Mouse (Mus musculus) ES-E14 (cell line): ENCODE results near the gene Eif2b2. TPM values are rescaled to one million over a fixed set of nuclear protein-coding genes. Genes with fewer than 3 reads are reported as not detected.
A peak's percentile ranks its signal among the peaks of the same experiment; 100 is the strongest.

ENCODE experiments used
- DNase-seq: peaks from one replicate; pipeline ENCODE4 v3.0.0-alpha.2; 2013; ENCODE audit warnings: low read depth, low spot score
- H3K27ac ChIP-seq: 2 replicates; pipeline ENCODE4 v1.5.1; 2012; ENCODE audit warnings: low read depth, mild to moderate bottlenecking, low read length, moderate library complexity, mixed read lengths; ENCODE audit not compliant: poor library complexity, insufficient read depth, severe bottlenecking
- H3K36me3 ChIP-seq: 2 replicates; pipeline ENCODE4 v1.6.1; 2012; ENCODE audit warnings: mild to moderate bottlenecking, low read length, moderate library complexity, mixed read lengths; ENCODE audit not compliant: control insufficient read depth, poor library complexity, insufficient read depth, severe bottlenecking
- H3K4me1 ChIP-seq, 2 experiments: fragments of 150-350 bp in 1 of 2; sonication (generic) in 1 of 2; 2 replicates each; pipeline ENCODE4 v1.6.1; 2012; ENCODE audit warnings: low read length in 2 of 2, mild to moderate bottlenecking in 1 of 2, mixed read lengths in 1 of 2; ENCODE audit not compliant: control insufficient read depth in 2 of 2, insufficient read depth in 2 of 2, poor library complexity in 1 of 2
- H3K4me3 ChIP-seq, 2 experiments: fragments of 150-350 bp in 1 of 2; sonication (generic) in 1 of 2; 2 replicates each; pipeline ENCODE4 v1.5.1; 2012; ENCODE audit warnings: low read length in 2 of 2, low read depth in 1 of 2, mild to moderate bottlenecking in 1 of 2, mixed read lengths in 1 of 2; ENCODE audit not compliant: insufficient read depth in 1 of 2, poor library complexity in 1 of 2, severe bottlenecking in 1 of 2
- H3K9ac ChIP-seq: 2 replicates; pipeline ENCODE4 v1.6.1; 2012; ENCODE audit warnings: low read depth, mild to moderate bottlenecking, low read length, mixed read lengths; ENCODE audit not compliant: poor library complexity, insufficient read depth, severe bottlenecking
- H3K9me3 ChIP-seq: fragments of 150-350 bp; sonication (generic); 2 replicates; pipeline ENCODE4 v1.6.1; 2012; ENCODE audit warnings: low read depth, mild to moderate bottlenecking, low read length; ENCODE audit not compliant: control insufficient read depth, insufficient read depth
- CHD2 ChIP-seq: IDR thresholded peaks from 2 replicates; pipeline ENCODE4 v1.6.1; 2014; ENCODE audit warnings: mild to moderate bottlenecking, low read depth, low read length, inconsistent platforms
- HCFC1 ChIP-seq: IDR thresholded peaks from 2 replicates; pipeline ENCODE4 v1.6.1; 2012; ENCODE audit warnings: low read length, inconsistent platforms, borderline replicate concordance; ENCODE audit not compliant: insufficient read depth
- MAFK ChIP-seq: IDR thresholded peaks from 2 replicates; pipeline ENCODE4 v1.6.1; 2014; ENCODE audit warnings: mild to moderate bottlenecking, low read depth, low read length, inconsistent platforms; ENCODE audit not compliant: insufficient read depth
- ZC3H11A ChIP-seq: IDR thresholded peaks from 2 replicates; pipeline ENCODE4 v1.6.1; 2012; ENCODE audit warnings: low read depth, mild to moderate bottlenecking, inconsistent platforms, low read length, borderline replicate concordance
- ZNF384 ChIP-seq: IDR thresholded peaks from 2 replicates; pipeline ENCODE4 v1.6.1; 2012; ENCODE audit warnings: low read depth, low read length, inconsistent platforms
- in situ Hi-C, 2 experiments: fragments of 600-800 bp; cut with MboI; formaldehyde crosslinking; loops; one replicate each; pipeline ENCODE4 v1.15.1; 2025; ENCODE audit warnings: low sequenced_read_pairs in 2 of 2, inconsistent platforms in 1 of 2; ENCODE audit not compliant: unreplicated experiment in 2 of 2
- total RNA-seq: library from RNA; depleted of rRNA; stranded (reverse); fragments of 300-350 nt; gene quantifications from 2 replicates; pipeline ENCODE4 v1.2.3, GENCODE M21; 2012

The Eif2b2 gene
- total RNA-seq, 1 experiment, result 136 TPM

- Histone ChIP-seq H3K4me3 (peak overlapping the region; percentile 85 to 96), H3K4me1 (no peaks in the 10 kb centered on the region), H3K36me3 (peaks cover 27% of the 10 kb centered on the region), H3K27ac (peak overlapping the region; percentile 35; the same call in 1 of the 2 replicates), H3K9ac (peak overlapping the region; percentile 80), H3K9me3 (no peaks in the 10 kb centered on the region)
- TF ChIP-seq HCFC1 (no peak), ZC3H11A (no peak), CHD2 (no peak), ZNF384 (no peak), MAFK (no peak)
- in situ Hi-C loops, result no loop called here
- DNase-seq, result no peak
Measured at GRCm38 (mm10) chr12:85219905-85220290, 617 bp downstream of the Eif2b2 start.

GRCm38 (mm10) chr12:85227227-85227626 is 7.9 kb downstream of the Eif2b2 start:
- Histone ChIP-seq H3K4me1 (no peaks in the 10 kb centered on the region), H3K36me3 (peaks cover 30% of the 10 kb centered on the region), H3K9ac (no peak overlapping the region), H3K4me3 (no peak overlapping the region), H3K9me3 (no peaks in the 10 kb centered on the region), H3K27ac (no peak overlapping the region)
- no peak for TF ChIP-seq MAFK
- TF ChIP-seq ZNF384, result no peak
- no peak for TF ChIP-seq HCFC1
- TF ChIP-seq ZC3H11A, result no peak
- no peak for TF ChIP-seq CHD2
- in situ Hi-C loops, result no loop called here
- no peak for DNase-seq

- in situ Hi-C loops, result no loop called here
- no peak overlapping the region for H3K4me3 ChIP-seq
- TF ChIP-seq ZC3H11A (no peak), ZNF384 (no peak), MAFK (no peak), HCFC1 (no peak), CHD2 (no peak)
- H3K4me1 ChIP-seq, result no peaks in the 10 kb centered on the region
- no peak overlapping the region for H3K9ac ChIP-seq
- H3K36me3 ChIP-seq, result peaks cover 23% of the 10 kb centered on the region
- H3K27ac ChIP-seq, result no peak overlapping the region
- no peak for DNase-seq
- no peaks in the 10 kb centered on the region for H3K9me3 ChIP-seq
Measured at GRCm38 (mm10) chr12:85227876-85228599, 8.8 kb downstream of the Eif2b2 start.

- no peak for TF ChIP-seq HCFC1
- TF ChIP-seq MAFK, result no peak
- no peak for TF ChIP-seq ZNF384
- TF ChIP-seq CHD2, result no peak
- no peak for TF ChIP-seq ZC3H11A
- no peak for DNase-seq
- in situ Hi-C loops, result no loop called here
- no peak overlapping the region for H3K27ac ChIP-seq
- H3K36me3 ChIP-seq, result peaks cover 5% of the 10 kb centered on the region; the same call in 1 of the 2 replicates
- no peaks in the 10 kb centered on the region for H3K4me1 ChIP-seq
- no peak overlapping the region for H3K4me3 ChIP-seq
- no peaks in the 10 kb centered on the region for H3K9me3 ChIP-seq
- no peak overlapping the region for H3K9ac ChIP-seq
Measured at GRCm38 (mm10) chr12:85233376-85234358, 14.4 kb downstream of the Eif2b2 start.
